Mouse (Mus musculus) CH12.LX (cell line): ENCODE measurements around the gene Adra2b. TPM values are rescaled to one million over a fixed set of nuclear protein-coding genes. Genes with fewer than 3 reads are reported as not detected.

ENCODE experiments used
- DNase-seq: peaks from one replicate; pipeline ENCODE4 v3.0.0-alpha.2; 2013; ENCODE audit errors: extremely low read depth
- H3K27ac ChIP-seq: 2 replicates; pipeline ENCODE4 v1.5.1; 2012; ENCODE audit warnings: low read depth, mild to moderate bottlenecking, control low read depth, moderate library complexity; ENCODE audit not compliant: insufficient read depth
- H3K27me3 ChIP-seq: replicated peaks from 2 replicates; pipeline ENCODE3; 2012; ENCODE audit warnings: inconsistent platforms
- H3K36me3 ChIP-seq, 2 experiments: replicated peaks in 1 of 2; 2 replicates each; pipeline versions ENCODE3 to v1.6.1; 2012; ENCODE audit warnings: inconsistent platforms in 1 of 2, low read length in 1 of 2, mild to moderate bottlenecking in 1 of 2, mixed read lengths in 1 of 2, moderate library complexity in 1 of 2; ENCODE audit not compliant: control insufficient read depth in 1 of 2, insufficient read depth in 1 of 2
- H3K4me1 ChIP-seq, 2 experiments: 2 replicates each; pipeline ENCODE4 v1.6.1; 2012; ENCODE audit warnings: inconsistent platforms in 1 of 2, moderate library complexity in 1 of 2; ENCODE audit not compliant: insufficient read depth in 2 of 2, control insufficient read depth in 1 of 2
- H3K4me2 ChIP-seq: 2 replicates; pipeline ENCODE4 v1.6.1; 2012; ENCODE audit warnings: low read depth, mild to moderate bottlenecking, control low read depth; ENCODE audit not compliant: poor library complexity, insufficient read depth, severe bottlenecking
- H3K4me3 ChIP-seq, 3 experiments: fragments of 150-350 bp in 1 of 3; sonication (generic) in 1 of 3; replicated peaks in 1 of 3; 2 replicates each; pipeline versions ENCODE3 to v1.5.1; 2011 to 2012; ENCODE audit warnings: low read depth in 2 of 3, low read length in 2 of 3, mild to moderate bottlenecking in 2 of 3, moderate library complexity in 2 of 3, control low read depth in 1 of 3, improper control_type of control experiment in 1 of 3, inconsistent platforms in 1 of 3, mixed read lengths in 1 of 3; ENCODE audit not compliant: poor library complexity in 1 of 3
- H3K79me2 ChIP-seq: replicated peaks from 2 replicates; pipeline ENCODE4 v1.6.1; 2012; ENCODE audit warnings: mild to moderate bottlenecking, moderate library complexity; ENCODE audit not compliant: control insufficient read depth, poor library complexity, insufficient read depth, severe bottlenecking; ENCODE audit errors: extremely low read depth
- H3K9ac ChIP-seq: 2 replicates; pipeline ENCODE4 v1.6.1; 2012; ENCODE audit warnings: low read depth, mild to moderate bottlenecking, control low read depth, moderate library complexity; ENCODE audit not compliant: insufficient read depth
- H3K9me3 ChIP-seq: replicated peaks from 2 replicates; pipeline ENCODE3; 2012; ENCODE audit warnings: low read length, inconsistent platforms, mixed read lengths
- BHLHE40 ChIP-seq: IDR thresholded peaks from 2 replicates; pipeline ENCODE4 v1.6.1; 2011; ENCODE audit warnings: mild to moderate bottlenecking, low read depth, low read length, improper control_type of control experiment
- CHD1 ChIP-seq: IDR thresholded peaks from 2 replicates; pipeline ENCODE4 v1.6.1; 2012; ENCODE audit warnings: low read depth, low read length, improper control_type of control experiment, inconsistent platforms
- CHD2 ChIP-seq: IDR thresholded peaks from 2 replicates; pipeline ENCODE4 v1.6.1; 2011; ENCODE audit warnings: low read length, improper control_type of control experiment
- CTCF ChIP-seq, 2 experiments: IDR thresholded peaks in 1 of 2; conservative IDR thresholded peaks in 1 of 2; 2 replicates each; pipeline ENCODE4 v1.5.1; 2011 to 2012; ENCODE audit warnings: low read depth in 2 of 2, low read length in 2 of 2, improper control_type of control experiment in 1 of 2, inconsistent platforms in 1 of 2, mild to moderate bottlenecking in 1 of 2, moderate library complexity in 1 of 2
- E2F4 ChIP-seq: IDR thresholded peaks from 2 replicates; pipeline ENCODE4 v1.6.1; 2011; ENCODE audit warnings: low read depth, low read length, improper control_type of control experiment; ENCODE audit not compliant: insufficient replicate concordance
- ELF1 ChIP-seq: IDR thresholded peaks from 2 replicates; pipeline ENCODE4 v1.6.1; 2014; ENCODE audit warnings: low read depth, mild to moderate bottlenecking, inconsistent platforms, low read length, improper control_type of control experiment
- EP300 ChIP-seq: IDR thresholded peaks from 2 replicates; pipeline ENCODE4 v1.6.1; 2011; ENCODE audit warnings: low read length, improper control_type of control experiment
- ETS1 ChIP-seq: conservative IDR thresholded peaks from 2 replicates; pipeline ENCODE4 v1.6.1; 2012; ENCODE audit warnings: low read depth, mild to moderate bottlenecking, inconsistent platforms, low read length, improper control_type of control experiment, moderate library complexity
- GABPA ChIP-seq: IDR thresholded peaks from 2 replicates; pipeline ENCODE4 v1.6.1; 2012; ENCODE audit warnings: low read depth, low read length, improper control_type of control experiment, inconsistent platforms; ENCODE audit not compliant: insufficient replicate concordance
- HCFC1 ChIP-seq: IDR thresholded peaks from 2 replicates; pipeline ENCODE4 v1.6.1; 2012; ENCODE audit warnings: low read depth, mild to moderate bottlenecking, inconsistent platforms, low read length, improper control_type of control experiment
- IRF4 ChIP-seq: IDR thresholded peaks from 2 replicates; pipeline ENCODE4 v1.6.1; 2014; ENCODE audit warnings: low read depth, mild to moderate bottlenecking, inconsistent platforms, low read length, improper control_type of control experiment
- JUN ChIP-seq: IDR thresholded peaks from 2 replicates; pipeline ENCODE4 v1.6.1; 2011; ENCODE audit warnings: low read depth, mild to moderate bottlenecking, low read length, improper control_type of control experiment, moderate library complexity; ENCODE audit not compliant: insufficient read depth
- JUND ChIP-seq: conservative IDR thresholded peaks from 2 replicates; pipeline ENCODE4 v1.6.1; 2011; ENCODE audit warnings: low read depth, low read length, improper control_type of control experiment
- KAT2A ChIP-seq: IDR thresholded peaks from 2 replicates; pipeline ENCODE4 v1.6.1; 2012; ENCODE audit warnings: low read length, improper control_type of control experiment, inconsistent platforms; ENCODE audit not compliant: insufficient replicate concordance
- MAFK ChIP-seq: IDR thresholded peaks from 2 replicates; pipeline ENCODE4 v1.6.1; 2011; ENCODE audit warnings: low read length, improper control_type of control experiment; ENCODE audit not compliant: insufficient replicate concordance
- MAX ChIP-seq: IDR thresholded peaks from 2 replicates; pipeline ENCODE4 v1.6.1; 2011; ENCODE audit warnings: low read length, improper control_type of control experiment
- MAZ ChIP-seq: IDR thresholded peaks from 2 replicates; pipeline ENCODE4 v1.6.1; 2012; ENCODE audit warnings: low read depth, mild to moderate bottlenecking, inconsistent platforms, low read length, improper control_type of control experiment, moderate library complexity
- MEF2A ChIP-seq: IDR thresholded peaks from 2 replicates; pipeline ENCODE4 v1.6.1; 2014; ENCODE audit warnings: low read depth, mild to moderate bottlenecking, inconsistent platforms, low read length, improper control_type of control experiment, borderline replicate concordance
- MXI1 ChIP-seq: IDR thresholded peaks from 2 replicates; pipeline ENCODE4 v1.6.1; 2011; ENCODE audit warnings: mild to moderate bottlenecking, low read depth, low read length, improper control_type of control experiment
- MYC ChIP-seq: IDR thresholded peaks from 2 replicates; pipeline ENCODE4 v1.6.1; 2011; ENCODE audit warnings: low read depth, mild to moderate bottlenecking, improper control_type of control experiment, low read length
- NELFE ChIP-seq: IDR thresholded peaks from 2 replicates; pipeline ENCODE4 v1.6.1; 2011; ENCODE audit warnings: low read depth, low read length, improper control_type of control experiment
- NRF1 ChIP-seq: IDR thresholded peaks from 2 replicates; pipeline ENCODE4 v1.6.1; 2014; ENCODE audit warnings: low read depth, mild to moderate bottlenecking, inconsistent platforms, low read length, improper control_type of control experiment, moderate library complexity
- PAX5 ChIP-seq: IDR thresholded peaks from 2 replicates; pipeline ENCODE4 v1.6.1; 2012; ENCODE audit warnings: low read length, inconsistent platforms, mixed read lengths
- POLR2A ChIP-seq: IDR thresholded peaks from 2 replicates; pipeline ENCODE4 v1.6.1; 2011; ENCODE audit warnings: low read depth, mild to moderate bottlenecking, improper control_type of control experiment, low read length
- POLR2AphosphoS2 ChIP-seq: IDR thresholded peaks from 2 replicates; pipeline ENCODE4 v1.6.1; 2011; ENCODE audit warnings: low read depth, low read length, improper control_type of control experiment
- RAD21 ChIP-seq: IDR thresholded peaks from 2 replicates; pipeline ENCODE4 v1.6.1; 2011; ENCODE audit warnings: low read depth, mild to moderate bottlenecking, low read length, improper control_type of control experiment, moderate library complexity
- RCOR1 ChIP-seq: conservative IDR thresholded peaks from 2 replicates; pipeline ENCODE4 v1.6.1; 2012; ENCODE audit warnings: low read depth, mild to moderate bottlenecking, inconsistent platforms, low read length, improper control_type of control experiment
- SIN3A ChIP-seq: IDR thresholded peaks from 2 replicates; pipeline ENCODE4 v1.6.1; 2012; ENCODE audit warnings: low read length, improper control_type of control experiment, inconsistent platforms
- SMC3 ChIP-seq: IDR thresholded peaks from 2 replicates; pipeline ENCODE4 v1.6.1; 2011; ENCODE audit warnings: low read depth, low read length, improper control_type of control experiment
- TBP ChIP-seq: conservative IDR thresholded peaks from 2 replicates; pipeline ENCODE4 v1.6.1; 2011; ENCODE audit warnings: low read depth, low read length, improper control_type of control experiment
- TCF12 ChIP-seq: IDR thresholded peaks from 2 replicates; pipeline ENCODE4 v1.6.1; 2014; ENCODE audit warnings: low read depth, mild to moderate bottlenecking, inconsistent platforms, low read length, improper control_type of control experiment
- UBTF ChIP-seq: IDR thresholded peaks from 2 replicates; pipeline ENCODE4 v1.6.1; 2012; ENCODE audit warnings: low read depth, mild to moderate bottlenecking, inconsistent platforms, low read length, improper control_type of control experiment, moderate library complexity
- USF1 ChIP-seq: IDR thresholded peaks from 2 replicates; pipeline ENCODE4 v1.6.1; 2014; ENCODE audit warnings: low read depth, mild to moderate bottlenecking, inconsistent platforms, low read length, improper control_type of control experiment
- USF2 ChIP-seq: conservative IDR thresholded peaks from 2 replicates; pipeline ENCODE4 v1.6.1; 2011; ENCODE audit warnings: low read depth, low read length, improper control_type of control experiment
- ZC3H11A ChIP-seq: IDR thresholded peaks from 2 replicates; pipeline ENCODE4 v1.6.1; 2012; ENCODE audit warnings: low read depth, mild to moderate bottlenecking, inconsistent platforms, low read length, improper control_type of control experiment
- ZKSCAN1 ChIP-seq: IDR thresholded peaks from 2 replicates; pipeline ENCODE4 v1.6.1; 2012; ENCODE audit warnings: low read depth, inconsistent platforms, low read length, improper control_type of control experiment, borderline replicate concordance
- ZMIZ1 ChIP-seq: IDR thresholded peaks from 2 replicates; pipeline ENCODE4 v1.6.1; 2012; ENCODE audit warnings: low read depth, mild to moderate bottlenecking, inconsistent platforms, low read length, improper control_type of control experiment
- ZNF384 ChIP-seq: IDR thresholded peaks from 2 replicates; pipeline ENCODE4 v1.6.1; 2012; ENCODE audit warnings: low read depth, low read length, improper control_type of control experiment, inconsistent platforms
- dilution Hi-C: fragments of 300-500 bp; cut with MboI; formaldehyde crosslinking; loops from 2 replicates; pipeline ENCODE4 v1.14.3; 2020; ENCODE audit warnings: low sequenced_read_pairs; ENCODE audit not compliant: extremely low pct_unique_long_range_greater_than_20kb, extremely low pct_ligation_motif_present
- in situ Hi-C: fragments of 300-500 bp; cut with MboI; formaldehyde crosslinking; loops from 3 replicates; pipeline ENCODE4 v1.14.3; 2019; ENCODE audit warnings: low sequenced_read_pairs, low pct_ligation_motif_present, low pct_unique_long_range_greater_than_20kb, mixed read lengths
- polyA plus RNA-seq: library from polyadenylated mRNA; unstranded; fragments of >175 nt; gene quantifications from 2 replicates; pipeline ENCODE4 v1.2.1, GENCODE M21; 2012; ENCODE audit warnings: low read depth; ENCODE audit not compliant: insufficient read length
- total RNA-seq, 2 experiments: library from RNA; depleted of rRNA; stranded (reverse); fragments of 300-350 nt in 1 of 2; fragments of >200 nt in 1 of 2; gene quantifications; 2 replicates each; pipeline ENCODE4 v1.2.3; 2012 to 2014

The Adra2b gene
- total and polyA plus RNA-seq, 3 experiments: 0.08 TPM; not detected in 2

GRCm38 (mm10) chr2:127314467-127315154 lies 48.4 kb upstream of the Adra2b start:
- TF ChIP-seq SIN3A: no peak; the same call in none of the 2 replicates
- peak; percentile 77 for TF ChIP-seq MAFK
- TF ChIP-seq USF2: no peak
- TF ChIP-seq KAT2A: no peak
- TF ChIP-seq POLR2AphosphoS2: no peak
- no peak; the same call in 1 of the 2 replicates for TF ChIP-seq SMC3
- TF ChIP-seq MEF2A: peak; percentile 79
- peak; percentile 76 for TF ChIP-seq TCF12
- TF ChIP-seq UBTF: no peak
- TF ChIP-seq NELFE: no peak
- no peak for TF ChIP-seq NRF1
- TF ChIP-seq IRF4: peak; percentile 91
- TF ChIP-seq RCOR1: no peak; the same call in 1 of the 2 replicates
- no peak for TF ChIP-seq E2F4
- peak; percentile 90 for TF ChIP-seq BHLHE40
- no peak for TF ChIP-seq ELF1
- no peak for TF ChIP-seq ZMIZ1
- peak; percentile 58; the same call in 1 of the 2 replicates for TF ChIP-seq MYC
- TF ChIP-seq MXI1: peak; percentile 74; the same call in 1 of the 2 replicates
- no peak for TF ChIP-seq JUN
- TF ChIP-seq ZNF384: no peak
- 0 out of 2 replicates have a peak, but pooled peaks have one; percentile 31 for TF ChIP-seq TBP
- no peak for TF ChIP-seq HCFC1
- peak; percentile 87 for TF ChIP-seq ETS1
- TF ChIP-seq CHD1: no peak
- TF ChIP-seq CTCF (conservative IDR thresholded peaks at IDR 0.05 in 1 of 2, IDR thresholded peaks at IDR 0.05 in 1 of 2; ENCODE audit: low read depth in 2 of 2, low read length in 2 of 2): no peak
- TF ChIP-seq MAX: peak; percentile 68; the same call in 1 of the 2 replicates
- no peak for TF ChIP-seq ZKSCAN1
- 0 out of 2 replicates have a peak, but pooled peaks have one; percentile 19 for TF ChIP-seq POLR2A
- no peak for TF ChIP-seq USF1
- peak; percentile 96 for TF ChIP-seq MAZ
- TF ChIP-seq CHD2: peak; percentile 58; the same call in 1 of the 2 replicates
- TF ChIP-seq JUND: no peak
- TF ChIP-seq GABPA: no peak
- TF ChIP-seq ZC3H11A: no peak
- TF ChIP-seq RAD21: no peak
- peak; percentile 85 for TF ChIP-seq EP300
- TF ChIP-seq PAX5: no peak
- TF ChIP-seq, all 38 proteins: peak for 14
- Histone ChIP-seq H3K4me3 (no peak overlapping the region), H3K4me2 (no peak overlapping the region), H3K27me3 (no peaks in the 10 kb centered on the region), H3K27ac (peak overlapping the region; percentile 52), H3K36me3 (no peaks in the 10 kb centered on the region), H3K79me2 (no peaks in the 10 kb centered on the region), H3K4me1 (peaks cover 27 to 64% of the 10 kb centered on the region in 2 experiments), H3K9ac (peak overlapping the region; percentile 47), H3K9me3 (peaks cover 6% of the 10 kb centered on the region)
- in situ Hi-C loops: no loop called here
- dilution Hi-C loops: no loop called here
- DNase-seq: peak; percentile 81
